Mouse (Mus musculus) ES-E14 (cell line): ENCODE data around the gene Tes3-ps.

Experiments used
- CHD2 ChIP-seq: IDR thresholded peaks from 2 replicates; pipeline ENCODE4 v1.6.1; 2014; ENCODE audit warnings: mild to moderate bottlenecking, low read depth, low read length, inconsistent platforms
- HCFC1 ChIP-seq: IDR thresholded peaks from 2 replicates; pipeline ENCODE4 v1.6.1; 2012; ENCODE audit warnings: low read length, inconsistent platforms, borderline replicate concordance; ENCODE audit not compliant: insufficient read depth
- ZC3H11A ChIP-seq: IDR thresholded peaks from 2 replicates; pipeline ENCODE4 v1.6.1; 2012; ENCODE audit warnings: low read depth, mild to moderate bottlenecking, inconsistent platforms, low read length, borderline replicate concordance
- ZNF384 ChIP-seq: IDR thresholded peaks from 2 replicates; pipeline ENCODE4 v1.6.1; 2012; ENCODE audit warnings: low read depth, low read length, inconsistent platforms

DNA sequence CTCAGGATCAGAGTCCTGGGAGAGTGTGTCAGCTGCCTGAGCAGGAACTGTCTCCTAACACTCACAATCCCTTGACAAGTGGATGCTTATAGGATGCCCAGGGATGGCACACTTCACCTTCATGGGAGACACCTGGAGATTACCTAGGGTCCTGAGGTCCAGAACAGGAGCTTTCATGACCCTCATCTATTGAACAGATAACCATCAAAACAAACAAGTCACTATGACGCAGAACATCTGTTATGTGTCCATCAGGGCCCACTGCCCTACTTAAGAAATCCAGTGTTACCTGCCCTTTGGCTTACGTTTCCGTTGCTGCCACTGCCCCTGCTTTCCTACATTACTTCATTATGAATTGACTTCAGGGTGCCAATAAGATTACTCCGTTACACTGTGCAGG lies 12.7 kb downstream of the Tes3-ps start:
- TF ChIP-seq ZNF384 (no peak), HCFC1 (no peak), ZC3H11A (no peak), CHD2 (no peak)
